Mouse (Mus musculus): ENCODE results near the gene Gucd1.
"Not testable (repeated sequence)": the region's sequence is repeated elsewhere in the genome, so short reads cannot be mapped to it uniquely, and the experiment has no call there.

Gucd1 gene

GRCm38 (mm10) chr10:75500345-75500744 is 17.4 kb downstream of the Gucd1 start:
- no peak for DNase-seq

GRCm38 (mm10) chr10:75499791-75500190 is 18.0 kb downstream of the Gucd1 start:
- DNase-seq: no peak

- DNase-seq: not testable (repeated sequence)
These were observed 18.6 kb downstream of the Gucd1 start for GRCm38 (mm10) chr10:75499214-75499613.

GRCm38 (mm10) chr10:75495921-75496320 is 21.9 kb downstream of the Gucd1 start:
- no peak for DNase-seq

- DNase-seq: no peak
These were observed 22.5 kb downstream of the Gucd1 start for GRCm38 (mm10) chr10:75495304-75495703.

GRCm38 (mm10) chr10:75491936-75492262 is 25.9 kb downstream of the Gucd1 start:
- DNase-seq: no peak

GRCm38 (mm10) chr10:75491234-75491935 is 26.4 kb downstream of the Gucd1 start:
- DNase-seq: no peak

- DNase-seq: no peak
These were observed 27.0 kb downstream of the Gucd1 start for GRCm38 (mm10) chr10:75490731-75491130.

GRCm38 (mm10) chr10:75489522-75489921 is 28.2 kb downstream of the Gucd1 start:
- no peak for DNase-seq

GRCm38 (mm10) chr10:75487131-75487530 is 30.6 kb downstream of the Gucd1 start:
- DNase-seq: no peak

GRCm38 (mm10) chr10:75486086-75486979 is 31.4 kb downstream of the Gucd1 start:
- DNase-seq: peak; percentile 69

GRCm38 (mm10) chr10:75484767-75485166 is 33.0 kb downstream of the Gucd1 start:
- no peak for DNase-seq

- DNase-seq: no peak
These were observed 33.7 kb downstream of the Gucd1 start for GRCm38 (mm10) chr10:75484066-75484465.

- no peak for DNase-seq
These were observed 34.8 kb downstream of the Gucd1 start for GRCm38 (mm10) chr10:75482919-75483483.

- DNase-seq: no peak
These were observed 35.5 kb downstream of the Gucd1 start for GRCm38 (mm10) chr10:75482271-75482670.

GRCm38 (mm10) chr10:75481703-75482102 is 36.1 kb downstream of the Gucd1 start:
- no peak for DNase-seq

- DNase-seq: no peak
These were observed 37.8 kb downstream of the Gucd1 start for GRCm38 (mm10) chr10:75479955-75480354.

GRCm38 (mm10) chr10:75477034-75477433 is 40.7 kb downstream of the Gucd1 start:
- DNase-seq: no peak

GRCm38 (mm10) chr10:75475139-75475850 is 42.5 kb downstream of the Gucd1 start:
- DNase-seq: not testable (repeated sequence)

GRCm38 (mm10) chr10:75474571-75474970 is 43.2 kb downstream of the Gucd1 start:
- DNase-seq: no peak

GRCm38 (mm10) chr10:75473411-75473810 is 44.4 kb downstream of the Gucd1 start:
- DNase-seq: no peak

GRCm38 (mm10) chr10:75465781-75466550 is 51.8 kb downstream of the Gucd1 start:
- DNase-seq: no peak
